Mouse (Mus musculus) C2C12 (cell line): ENCODE results near the gene Morf4l1.

ENCODE experiments used
- CEBPB ChIP-seq: IDR thresholded peaks from one replicate; pipeline ENCODE4 v1.6.1; 2011; ENCODE audit warnings: low read depth, mild to moderate bottlenecking, control low read depth, moderate library complexity
- CTCF ChIP-seq: IDR thresholded peaks from one replicate; pipeline ENCODE4 v1.5.1; 2011; ENCODE audit not compliant: control insufficient read depth, insufficient read depth, insufficient read length
- FOSL1 ChIP-seq: IDR thresholded peaks from one replicate; pipeline ENCODE4 v1.8.0; 2011; ENCODE audit warnings: mild to moderate bottlenecking, low read length; ENCODE audit not compliant: poor library complexity, insufficient read depth, severe bottlenecking
- MAX ChIP-seq: IDR thresholded peaks from one replicate; pipeline ENCODE4 v1.6.1; 2011; ENCODE audit warnings: mild to moderate bottlenecking, control low read depth
- MYOD1 ChIP-seq: IDR thresholded peaks from one replicate; pipeline ENCODE4 v1.6.1; 2011; ENCODE audit warnings: low read depth; ENCODE audit not compliant: control insufficient read depth, insufficient read length
- MYOG ChIP-seq: IDR thresholded peaks from one replicate; pipeline ENCODE4 v1.6.1; 2011; ENCODE audit not compliant: control insufficient read depth, insufficient read length; ENCODE audit errors: extremely low read depth
- USF1 ChIP-seq: IDR thresholded peaks from one replicate; pipeline ENCODE4 v1.6.1; 2011; ENCODE audit warnings: low read depth, mild to moderate bottlenecking, control low read depth, moderate library complexity

DNA sequence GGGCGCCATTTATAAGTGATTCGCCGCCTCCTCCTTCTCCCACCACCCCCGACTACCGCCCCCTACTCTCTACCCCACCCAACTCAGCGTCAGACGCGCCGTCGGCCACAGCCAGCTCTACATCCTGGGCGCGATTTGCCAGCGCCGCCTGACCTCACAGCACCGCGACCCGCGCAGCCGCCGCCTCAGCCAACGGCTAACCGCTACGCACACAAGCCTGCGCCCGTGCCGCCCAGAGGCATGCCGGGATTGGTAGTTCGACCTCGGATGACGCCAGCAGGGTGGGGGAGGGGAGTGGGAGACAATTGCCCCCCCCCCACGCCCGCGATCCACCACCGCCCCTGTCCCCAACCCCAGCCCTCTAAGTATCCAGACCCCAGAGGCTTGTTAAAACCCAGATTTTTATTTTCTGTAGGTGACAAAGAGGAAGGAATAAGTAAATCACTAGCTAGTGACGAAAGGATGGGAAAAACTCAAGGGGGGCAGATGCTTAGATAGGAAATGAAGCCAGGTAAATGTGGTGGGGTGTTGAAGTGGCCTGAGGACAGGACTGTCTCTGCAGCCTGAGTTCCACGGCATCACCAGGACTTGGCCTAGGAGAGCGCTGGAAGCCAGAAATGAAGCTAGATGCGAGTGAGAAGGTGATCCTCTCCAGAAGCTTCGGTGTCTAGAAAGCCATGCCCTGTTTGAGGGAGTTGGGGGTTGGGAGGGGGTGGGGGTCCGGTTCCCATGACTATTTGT, at the start of gene Morf4l1:
- TF ChIP-seq CTCF, result no peak
- TF ChIP-seq USF1, result no peak
- no peak for TF ChIP-seq MAX
- TF ChIP-seq FOSL1, result no peak
- no peak for TF ChIP-seq MYOG
- TF ChIP-seq MYOD1, result no peak
- no peak for TF ChIP-seq CEBPB
